Mouse (Mus musculus): ENCODE results near the gene Klre1. TPM values are rescaled to one million over a fixed set of nuclear protein-coding genes. Genes with fewer than 3 reads are reported as not detected.

Klre1 gene
- polyA plus RNA-seq, 1 experiment from 2014 or later: 0.13 TPM

GRCm38 (mm10) chr6:129541931-129542330 lies 35.8 kb upstream of the Klre1 start:
- Histone ChIP-seq H3K4me1 (ENCODE audit: control insufficient read depth, low read depth, low read length) (no peaks in the 10 kb centered on the region), H3K9me3 (replicated peaks; ENCODE audit: control insufficient read depth, low read length) (no peaks in the 10 kb centered on the region), H3K27me3 (ENCODE audit: control insufficient read depth, insufficient read depth, low read depth, low read length) (no peaks in the 10 kb centered on the region), H3K27ac (ENCODE audit: low read length) (no peak overlapping the region), H3K4me2 (ENCODE audit: low read depth, low read length) (no peak overlapping the region), H3K4me3 (ENCODE audit: low read depth, low read length) (no peak overlapping the region), H3K9ac (ENCODE audit: low read depth, low read length) (no peak overlapping the region), H3K36me3 (ENCODE audit: control insufficient read depth, insufficient read depth) (peaks cover 24% of the 10 kb centered on the region)
- 83% methylated on average over 9 of the region's 9 CpGs for WGBS (ENCODE audit: insufficient replicate concordance)
- ATAC-seq (ENCODE audit: low read depth): no peak

GRCm38 (mm10) chr6:129542540-129542939 lies 35.2 kb upstream of the Klre1 start:
- 77% methylated on average over 3 of the region's 3 CpGs for WGBS (ENCODE audit: insufficient replicate concordance)
- no peak for ATAC-seq (ENCODE audit: low read depth)
- H3K4me1 ChIP-seq (ENCODE audit: control insufficient read depth, low read depth, low read length): no peaks in the 10 kb centered on the region
- no peaks in the 10 kb centered on the region for H3K27me3 ChIP-seq (ENCODE audit: control insufficient read depth, insufficient read depth, low read depth, low read length)
- H3K4me2 ChIP-seq (ENCODE audit: low read depth, low read length): no peak overlapping the region
- no peak overlapping the region for H3K4me3 ChIP-seq (ENCODE audit: low read depth, low read length)
- H3K36me3 ChIP-seq (ENCODE audit: control insufficient read depth, insufficient read depth): peaks cover 24% of the 10 kb centered on the region
- H3K27ac ChIP-seq (ENCODE audit: low read length): no peak overlapping the region
- no peaks in the 10 kb centered on the region for H3K9me3 ChIP-seq (replicated peaks; ENCODE audit: control insufficient read depth, low read length)
- no peak overlapping the region for H3K9ac ChIP-seq (ENCODE audit: low read depth, low read length)

GRCm38 (mm10) chr6:129543709-129544606 lies 33.7 kb upstream of the Klre1 start:
- H3K4me3 ChIP-seq (ENCODE audit: low read depth, low read length): no peak overlapping the region

GRCm38 (mm10) chr6:129547277-129547676 lies 30.4 kb upstream of the Klre1 start:
- H3K27me3 ChIP-seq (ENCODE audit: control insufficient read depth, insufficient read depth, low read depth, low read length): no peaks in the 10 kb centered on the region
- no peak overlapping the region for H3K27ac ChIP-seq (ENCODE audit: low read length)
- no peaks in the 10 kb centered on the region for H3K4me1 ChIP-seq (ENCODE audit: control insufficient read depth, low read depth, low read length)
- 65% methylated on average over 2 of the region's 2 CpGs for WGBS (ENCODE audit: insufficient replicate concordance)
- no peak for ATAC-seq (ENCODE audit: low read depth)
- H3K4me2 ChIP-seq (ENCODE audit: low read depth, low read length): no peak overlapping the region
- H3K9ac ChIP-seq (ENCODE audit: low read depth, low read length): no peak overlapping the region
- H3K9me3 ChIP-seq (replicated peaks; ENCODE audit: control insufficient read depth, low read length): no peaks in the 10 kb centered on the region
- no peak overlapping the region for H3K4me3 ChIP-seq (ENCODE audit: low read depth, low read length)
- H3K36me3 ChIP-seq (ENCODE audit: control insufficient read depth, insufficient read depth): no peaks in the 10 kb centered on the region

More at GRCm38 (mm10) chr6:129543709-129544606, 33.7 kb upstream of the Klre1 start:
- H3K27ac ChIP-seq (ENCODE audit: low read length): no peak overlapping the region
- no peaks in the 10 kb centered on the region for H3K9me3 ChIP-seq (replicated peaks; ENCODE audit: control insufficient read depth, low read length)
- H3K4me1 ChIP-seq (ENCODE audit: control insufficient read depth, low read depth, low read length): no peaks in the 10 kb centered on the region
- peaks cover 18% of the 10 kb centered on the region for H3K36me3 ChIP-seq (ENCODE audit: control insufficient read depth, insufficient read depth)
- 66% methylated on average over 6 of the region's 6 CpGs for WGBS (ENCODE audit: insufficient replicate concordance)
- no peak overlapping the region for H3K9ac ChIP-seq (ENCODE audit: low read depth, low read length)
- no peaks in the 10 kb centered on the region for H3K27me3 ChIP-seq (ENCODE audit: control insufficient read depth, insufficient read depth, low read depth, low read length)
- ATAC-seq (ENCODE audit: low read depth): peak; percentile 65
- H3K4me2 ChIP-seq (ENCODE audit: low read depth, low read length): no peak overlapping the region

GRCm38 (mm10) chr6:129548009-129548408 lies 29.7 kb upstream of the Klre1 start:
- H3K9ac ChIP-seq (ENCODE audit: low read depth, low read length): no peak overlapping the region
- no peaks in the 10 kb centered on the region for H3K36me3 ChIP-seq (ENCODE audit: control insufficient read depth, insufficient read depth)
- no peak for ATAC-seq (ENCODE audit: low read depth)
- H3K27ac ChIP-seq (ENCODE audit: low read length): no peak overlapping the region
- H3K27me3 ChIP-seq (ENCODE audit: control insufficient read depth, insufficient read depth, low read depth, low read length): no peaks in the 10 kb centered on the region
- no peaks in the 10 kb centered on the region for H3K9me3 ChIP-seq (replicated peaks; ENCODE audit: control insufficient read depth, low read length)
- WGBS (ENCODE audit: insufficient replicate concordance): 24% methylated on average over 3 of the region's 3 CpGs
- H3K4me1 ChIP-seq (ENCODE audit: control insufficient read depth, low read depth, low read length): no peaks in the 10 kb centered on the region
- no peak overlapping the region for H3K4me3 ChIP-seq (ENCODE audit: low read depth, low read length)
- H3K4me2 ChIP-seq (ENCODE audit: low read depth, low read length): no peak overlapping the region

GRCm38 (mm10) chr6:129557298-129558023 lies 20.2 kb upstream of the Klre1 start:
- H3K9me3 ChIP-seq (replicated peaks; ENCODE audit: control insufficient read depth, low read length): no peaks in the 10 kb centered on the region
- H3K4me3 ChIP-seq (ENCODE audit: low read depth, low read length): no peak overlapping the region
- no peak overlapping the region for H3K27ac ChIP-seq (ENCODE audit: low read length)
- H3K36me3 ChIP-seq (ENCODE audit: control insufficient read depth, insufficient read depth): no peaks in the 10 kb centered on the region
- no peak overlapping the region for H3K9ac ChIP-seq (ENCODE audit: low read depth, low read length)
- peaks cover 9% of the 10 kb centered on the region; the same call in 1 of the 2 replicates for H3K4me1 ChIP-seq (ENCODE audit: control insufficient read depth, low read depth, low read length)
- no peaks in the 10 kb centered on the region for H3K27me3 ChIP-seq (ENCODE audit: control insufficient read depth, insufficient read depth, low read depth, low read length)
- no peak overlapping the region for H3K4me2 ChIP-seq (ENCODE audit: low read depth, low read length)
- ATAC-seq (ENCODE audit: low read depth): peak; percentile 82

GRCm38 (mm10) chr6:129558946-129559640 lies 18.6 kb upstream of the Klre1 start:
- no peaks in the 10 kb centered on the region for H3K27me3 ChIP-seq (ENCODE audit: control insufficient read depth, insufficient read depth, low read depth, low read length)
- 8% methylated on average over 12 of the region's 12 CpGs for WGBS (ENCODE audit: insufficient replicate concordance)

GRCm38 (mm10) chr6:129559641-129560027 lies 18.1 kb upstream of the Klre1 start:
- no peak overlapping the region for H3K4me2 ChIP-seq (ENCODE audit: low read depth, low read length)
- no peaks in the 10 kb centered on the region for H3K27me3 ChIP-seq (ENCODE audit: control insufficient read depth, insufficient read depth, low read depth, low read length)
- H3K4me1 ChIP-seq (ENCODE audit: control insufficient read depth, low read depth, low read length): peaks cover 9% of the 10 kb centered on the region; the same call in 1 of the 2 replicates
- H3K9me3 ChIP-seq (replicated peaks; ENCODE audit: control insufficient read depth, low read length): no peaks in the 10 kb centered on the region
- WGBS (ENCODE audit: insufficient replicate concordance): 41% methylated on average over 4 of the region's 4 CpGs
- no peak for ATAC-seq (ENCODE audit: low read depth)
- H3K9ac ChIP-seq (ENCODE audit: low read depth, low read length): no peak overlapping the region
- no peak overlapping the region for H3K4me3 ChIP-seq (ENCODE audit: low read depth, low read length)
- H3K36me3 ChIP-seq (ENCODE audit: control insufficient read depth, insufficient read depth): no peaks in the 10 kb centered on the region
- H3K27ac ChIP-seq (ENCODE audit: low read length): no peak overlapping the region

More at GRCm38 (mm10) chr6:129558946-129559640, 18.6 kb upstream of the Klre1 start:
- Histone ChIP-seq H3K27ac (ENCODE audit: low read length) (no peak overlapping the region), H3K4me1 (ENCODE audit: control insufficient read depth, low read depth, low read length) (peaks cover 9% of the 10 kb centered on the region; the same call in 1 of the 2 replicates), H3K9me3 (replicated peaks; ENCODE audit: control insufficient read depth, low read length) (no peaks in the 10 kb centered on the region), H3K4me2 (ENCODE audit: low read depth, low read length) (no peak overlapping the region), H3K36me3 (ENCODE audit: control insufficient read depth, insufficient read depth) (no peaks in the 10 kb centered on the region), H3K9ac (ENCODE audit: low read depth, low read length) (no peak overlapping the region), H3K4me3 (ENCODE audit: low read depth, low read length) (no peak overlapping the region)
- peak; percentile 57 for ATAC-seq (ENCODE audit: low read depth)
